Mouse (Mus musculus) liver, embryonic 16.5 days (tissue): ENCODE results near the gene Ddx60. TPM values are rescaled to one million over a fixed set of nuclear protein-coding genes. Genes with fewer than 3 reads are reported as not detected.
"Not testable (repeated sequence)": the region's sequence is repeated elsewhere in the genome, so short reads cannot be mapped to it uniquely, and the experiment has no call there.

Experiments
- ATAC-seq: fragments of 200-750 bp; cut with Nextera tagmentation; 2 replicates; pipeline ENCODE4 v1.8.0; 2017; ENCODE audit warnings: low read depth, mild to moderate bottlenecking, moderate number of reproducible peaks, moderate library complexity
- H3K27ac ChIP-seq: fragments of 300-500 bp; sonication (generic); 2 replicates; pipeline ENCODE4 v1.5.1; 2014; ENCODE audit warnings: mild to moderate bottlenecking, low read length
- H3K27me3 ChIP-seq: fragments of 300-500 bp; sonication (generic); 2 replicates; pipeline ENCODE4 v1.6.1; 2014; ENCODE audit warnings: low read depth, low read length, mixed read lengths; ENCODE audit not compliant: control insufficient read depth, insufficient read depth
- H3K36me3 ChIP-seq: fragments of 300-500 bp; sonication (generic); 2 replicates; pipeline ENCODE4 v1.6.1; 2014; ENCODE audit warnings: mild to moderate bottlenecking; ENCODE audit not compliant: control insufficient read depth, insufficient read depth
- H3K4me1 ChIP-seq: fragments of 300-500 bp; sonication (generic); 2 replicates; pipeline ENCODE4 v1.6.1; 2014; ENCODE audit warnings: low read depth, low read length, mixed read lengths; ENCODE audit not compliant: control insufficient read depth
- H3K4me2 ChIP-seq: fragments of 300-500 bp; sonication (generic); 2 replicates; pipeline ENCODE4 v1.6.1; 2014; ENCODE audit warnings: low read depth, low read length, mixed read lengths
- H3K4me3 ChIP-seq: fragments of 300-500 bp; sonication (generic); 2 replicates; pipeline ENCODE4 v1.5.1; 2014; ENCODE audit warnings: low read depth, mild to moderate bottlenecking, low read length
- H3K9ac ChIP-seq: fragments of 300-500 bp; sonication (generic); 2 replicates; pipeline ENCODE4 v1.6.1; 2014; ENCODE audit warnings: low read depth, low read length
- H3K9me3 ChIP-seq: fragments of 300-500 bp; sonication (generic); replicated peaks from 2 replicates; pipeline ENCODE4 v1.6.1; 2016; ENCODE audit warnings: low read length; ENCODE audit not compliant: control insufficient read depth
- WGBS: fragments of 180-500 bp; shearing (Covaris S2); extraction: QIAGEN DNeasy Blood & Tissue Kit; methylation state at CpG from one replicate; pipeline ENCODE4 v1.1.7; 2014; ENCODE audit not compliant: insufficient replicate concordance; 5-methylcytosine and 5-hydroxymethylcytosine counted together
- polyA plus RNA-seq: library from polyadenylated mRNA; unstranded; fragments of >200 nt; fragmentation: Nextera tagmentation; extraction: Ambion mirVana; gene quantifications from 2 replicates; pipeline ENCODE4 v1.2.1, GENCODE M21; 2015

Gene Ddx60
- polyA plus RNA-seq, 1 experiment from 2014 or later = 0.93 TPM

GRCm38 (mm10) chr8:61964591-61965375, 36.9 kb downstream of the Ddx60 start:
- not testable (repeated sequence) for H3K27me3 ChIP-seq, H3K9me3 ChIP-seq, H3K4me3 ChIP-seq, H3K4me1 ChIP-seq, H3K36me3 ChIP-seq, ATAC-seq, H3K27ac ChIP-seq, H3K9ac ChIP-seq, H3K4me2 ChIP-seq
- 65% methylated on average over 4 of the region's 4 CpGs for WGBS

DNA sequence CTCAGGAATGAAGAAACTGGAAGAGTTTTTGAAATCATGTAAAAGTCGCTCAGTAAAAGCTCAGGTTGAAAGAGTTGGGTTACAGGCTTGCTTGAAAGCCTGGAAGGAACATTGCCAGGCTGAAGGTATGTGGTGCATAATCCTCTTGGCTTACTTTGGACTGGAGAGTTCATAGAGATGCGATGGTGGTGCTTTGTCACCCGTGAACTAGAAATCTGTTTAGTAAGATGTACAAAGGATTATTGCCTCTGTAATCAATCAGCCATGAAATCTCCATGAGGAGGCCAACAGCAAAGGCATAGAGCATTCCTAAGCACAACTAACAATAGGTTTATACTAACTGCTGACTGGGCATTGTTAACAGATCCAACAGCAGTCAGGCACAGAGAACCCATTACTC, 41.7 kb downstream of the Ddx60 start:
- no peak for ATAC-seq
- 62% methylated on average over 3 of the region's 3 CpGs for WGBS
- no peak overlapping the region for H3K4me2 ChIP-seq
- no peak overlapping the region for H3K27ac ChIP-seq
- no peaks in the 10 kb centered on the region for H3K9me3 ChIP-seq
- no peak overlapping the region for H3K9ac ChIP-seq
- H3K36me3 ChIP-seq = no peaks in the 10 kb centered on the region
- no peak overlapping the region for H3K4me3 ChIP-seq
- H3K4me1 ChIP-seq = no peaks in the 10 kb centered on the region
- no peaks in the 10 kb centered on the region for H3K27me3 ChIP-seq

GRCm38 (mm10) chr8:61984941-61985340, 57.1 kb downstream of the Ddx60 start:
- H3K4me3 ChIP-seq = no peak overlapping the region
- WGBS = 68% methylated on average over 4 of the region's 4 CpGs
- H3K4me2 ChIP-seq = no peak overlapping the region
- no peak overlapping the region for H3K9ac ChIP-seq
- H3K4me1 ChIP-seq = no peaks in the 10 kb centered on the region
- no peaks in the 10 kb centered on the region for H3K9me3 ChIP-seq
- H3K27ac ChIP-seq = no peak overlapping the region
- H3K36me3 ChIP-seq = no peaks in the 10 kb centered on the region
- H3K27me3 ChIP-seq = no peaks in the 10 kb centered on the region
- ATAC-seq = no peak

DNA sequence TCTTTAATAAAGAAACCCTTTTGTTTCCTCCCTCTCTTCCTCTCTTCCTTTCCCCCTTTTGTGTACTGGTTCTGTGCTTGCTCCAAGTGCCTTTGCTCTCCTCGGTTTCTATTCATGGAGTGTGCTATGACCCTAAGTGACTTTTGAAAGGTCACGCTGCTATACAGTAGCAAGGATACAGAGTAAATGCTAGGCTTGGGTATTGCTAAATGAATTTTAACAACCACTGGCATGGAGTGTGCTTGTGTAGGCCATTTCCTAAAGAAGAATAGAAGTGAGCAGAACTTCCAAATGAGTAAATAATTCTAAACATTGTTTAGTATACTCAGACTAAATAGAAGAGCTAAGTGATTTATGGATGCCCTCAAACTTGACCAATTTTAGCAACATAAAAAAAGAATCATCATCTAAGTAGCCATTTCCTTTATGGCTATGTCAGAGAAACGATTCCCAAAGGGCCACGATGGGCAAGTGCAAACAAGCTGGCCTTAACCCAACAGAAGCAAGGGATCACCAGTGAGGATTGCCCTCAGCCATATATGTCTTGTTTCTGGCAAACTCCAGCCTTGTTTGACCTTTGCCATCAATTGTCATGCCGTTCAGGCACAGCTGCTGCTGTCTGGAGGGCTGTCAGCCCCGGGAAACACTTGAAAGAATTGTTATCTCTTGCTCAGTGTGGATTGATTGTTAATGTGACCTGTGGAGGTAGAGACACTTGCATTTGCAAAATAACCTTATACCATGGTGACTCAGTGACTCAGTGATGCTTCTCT, 58.0 kb downstream of the Ddx60 start:
- 41% methylated on average over 6 of the region's 6 CpGs for WGBS
- Histone ChIP-seq H3K4me1 (no peaks in the 10 kb centered on the region), H3K27ac (no peak overlapping the region), H3K27me3 (no peaks in the 10 kb centered on the region), H3K4me2 (no peak overlapping the region), H3K9ac (no peak overlapping the region), H3K9me3 (no peaks in the 10 kb centered on the region), H3K36me3 (no peaks in the 10 kb centered on the region), H3K4me3 (no peak overlapping the region)
- ATAC-seq = no peak

- Histone ChIP-seq H3K27ac (no peak overlapping the region), H3K4me3 (no peak overlapping the region), H3K36me3 (no peaks in the 10 kb centered on the region), H3K9me3 (no peaks in the 10 kb centered on the region), H3K27me3 (no peaks in the 10 kb centered on the region), H3K4me2 (no peak overlapping the region), H3K9ac (no peak overlapping the region), H3K4me1 (no peaks in the 10 kb centered on the region)
- no peak for ATAC-seq
- 65% methylated on average over 6 of the region's 6 CpGs for WGBS
These were observed 61.6 kb downstream of the Ddx60 start for GRCm38 (mm10) chr8:61989464-61989863.

GRCm38 (mm10) chr8:61992796-61993195, 64.9 kb downstream of the Ddx60 start:
- no peak overlapping the region for H3K9ac ChIP-seq
- H3K4me1 ChIP-seq = no peaks in the 10 kb centered on the region
- ATAC-seq = no peak
- H3K9me3 ChIP-seq = no peaks in the 10 kb centered on the region
- 58% methylated on average over 1 of the region's 1 CpGs for WGBS
- H3K36me3 ChIP-seq = no peaks in the 10 kb centered on the region
- no peak overlapping the region for H3K4me2 ChIP-seq
- no peaks in the 10 kb centered on the region for H3K27me3 ChIP-seq
- no peak overlapping the region for H3K4me3 ChIP-seq
- no peak overlapping the region for H3K27ac ChIP-seq

- H3K4me2 ChIP-seq = no peak overlapping the region
- H3K9me3 ChIP-seq = no peaks in the 10 kb centered on the region
- no peaks in the 10 kb centered on the region for H3K4me1 ChIP-seq
- H3K27me3 ChIP-seq = no peaks in the 10 kb centered on the region
- WGBS = 66% methylated on average over 2 of the region's 2 CpGs
- no peak overlapping the region for H3K4me3 ChIP-seq
- H3K36me3 ChIP-seq = no peaks in the 10 kb centered on the region
- H3K27ac ChIP-seq = no peak overlapping the region
- no peak overlapping the region for H3K9ac ChIP-seq
- ATAC-seq = no peak
These were observed 69.2 kb downstream of the Ddx60 start for GRCm38 (mm10) chr8:61997125-61997524.

GRCm38 (mm10) chr8:62014166-62014565, 86.3 kb downstream of the Ddx60 start:
- ATAC-seq = no peak
- Histone ChIP-seq H3K27ac (no peak overlapping the region), H3K4me1 (no peaks in the 10 kb centered on the region), H3K9me3 (no peaks in the 10 kb centered on the region), H3K27me3 (no peaks in the 10 kb centered on the region), H3K4me3 (no peak overlapping the region), H3K9ac (no peak overlapping the region), H3K4me2 (no peak overlapping the region), H3K36me3 (no peaks in the 10 kb centered on the region)
- WGBS = 58% methylated on average over 4 of the region's 4 CpGs

DNA sequence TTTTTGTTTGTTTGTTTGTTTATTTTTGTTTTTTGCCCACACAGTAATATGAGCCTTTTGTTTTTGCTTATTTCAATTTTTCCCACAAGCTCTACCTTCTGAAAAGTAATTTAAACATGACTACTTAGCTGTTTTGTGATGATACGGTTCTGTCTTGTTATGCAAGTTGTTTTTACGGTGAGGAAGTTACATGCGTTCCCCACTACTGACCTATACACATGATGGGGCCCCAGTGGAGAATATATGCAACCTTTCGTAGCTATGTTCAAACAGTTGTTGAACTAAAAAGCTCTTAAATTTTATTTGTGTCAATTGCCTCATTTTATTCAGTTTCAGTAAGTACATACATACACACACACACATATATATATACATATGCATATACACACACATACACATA, 86.7 kb downstream of the Ddx60 start:
- Histone ChIP-seq H3K4me2 (no peak overlapping the region), H3K9ac (no peak overlapping the region), H3K9me3 (no peaks in the 10 kb centered on the region), H3K27me3 (no peaks in the 10 kb centered on the region), H3K27ac (no peak overlapping the region), H3K36me3 (no peaks in the 10 kb centered on the region), H3K4me1 (no peaks in the 10 kb centered on the region), H3K4me3 (no peak overlapping the region)
- 61% methylated on average over 4 of the region's 4 CpGs for WGBS
- no peak for ATAC-seq
